Mouse (Mus musculus): Measurements from ENCODE around the gene Mllt10. TPM values are rescaled to one million over a fixed set of nuclear protein-coding genes. Genes with fewer than 3 reads are reported as not detected.

Mllt10 gene
- polyA plus RNA-seq, 1 experiment from 2014 or later, result 54.1 TPM

DNA sequence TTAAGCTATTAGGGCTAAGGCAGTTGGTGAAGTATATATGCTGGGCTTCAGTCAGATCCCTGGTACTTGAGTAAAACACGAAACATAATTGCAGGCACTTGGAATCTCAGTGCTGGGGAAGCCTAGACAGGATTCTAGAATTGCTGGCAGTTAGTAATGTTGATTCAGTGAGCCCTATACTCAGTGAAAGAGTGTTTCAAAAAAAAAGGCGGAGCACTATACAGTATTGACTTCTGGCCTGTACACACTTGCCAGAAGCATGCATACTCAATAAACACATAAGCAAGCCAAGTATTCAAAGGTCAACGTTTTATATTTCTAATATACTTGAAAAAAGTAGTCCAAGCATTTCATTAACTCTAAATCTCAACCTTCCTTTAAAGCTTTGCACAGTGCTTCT lies 126.6 kb downstream of the Mllt10 start:
- no peak for ATAC-seq (ENCODE audit: low FRiP score)
- Histone ChIP-seq H3K9me3 (ENCODE audit: control insufficient read depth, low read length) (no peaks in the 10 kb centered on the region), H3K4me2 (no peak overlapping the region), H3K4me1 (ENCODE audit: control insufficient read depth, insufficient read depth, low read length) (no peaks in the 10 kb centered on the region), H3K9ac (ENCODE audit: low read length) (no peak overlapping the region), H3K4me3 (ENCODE audit: low read depth, low read length) (no peak overlapping the region), H3K27ac (ENCODE audit: low read depth, low read length) (no peak overlapping the region), H3K36me3 (ENCODE audit: control insufficient read depth, insufficient read depth, low read length) (peaks cover 2% of the 10 kb centered on the region; the same call in 1 of the 2 replicates), H3K27me3 (ENCODE audit: control insufficient read depth, insufficient read depth, low read length) (no peaks in the 10 kb centered on the region)
- DNase-seq (ENCODE audit: low spot score, missing footprints), result no peak
- 95% methylated on average over 3 of the region's 3 CpGs for WGBS

DNA sequence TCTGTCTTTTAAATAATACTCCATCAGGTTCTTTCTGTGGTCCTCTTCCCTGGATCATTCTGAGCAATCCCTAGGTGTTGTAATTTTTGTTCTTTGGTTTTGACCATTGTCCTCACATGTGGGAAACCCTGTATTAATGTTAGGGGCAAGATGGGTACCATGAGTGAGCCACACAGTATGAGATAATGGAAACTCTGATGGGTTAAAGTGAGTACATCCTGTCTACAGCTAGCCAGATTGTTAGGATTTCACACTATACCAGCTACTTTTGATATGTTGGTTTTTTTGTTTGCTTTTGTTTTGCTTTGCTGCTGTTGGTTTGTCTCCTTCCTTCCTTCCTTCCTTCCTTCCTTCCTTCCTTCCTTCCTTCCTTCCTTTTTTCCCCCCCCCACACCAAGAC lies 128.0 kb downstream of the Mllt10 start:
- H3K36me3 ChIP-seq (ENCODE audit: control insufficient read depth, insufficient read depth, low read length), result peaks cover 2% of the 10 kb centered on the region; the same call in 1 of the 2 replicates
- H3K27ac ChIP-seq (ENCODE audit: low read depth, low read length), result no peak overlapping the region
- H3K4me1 ChIP-seq (ENCODE audit: control insufficient read depth, insufficient read depth, low read length), result no peaks in the 10 kb centered on the region

DNA sequence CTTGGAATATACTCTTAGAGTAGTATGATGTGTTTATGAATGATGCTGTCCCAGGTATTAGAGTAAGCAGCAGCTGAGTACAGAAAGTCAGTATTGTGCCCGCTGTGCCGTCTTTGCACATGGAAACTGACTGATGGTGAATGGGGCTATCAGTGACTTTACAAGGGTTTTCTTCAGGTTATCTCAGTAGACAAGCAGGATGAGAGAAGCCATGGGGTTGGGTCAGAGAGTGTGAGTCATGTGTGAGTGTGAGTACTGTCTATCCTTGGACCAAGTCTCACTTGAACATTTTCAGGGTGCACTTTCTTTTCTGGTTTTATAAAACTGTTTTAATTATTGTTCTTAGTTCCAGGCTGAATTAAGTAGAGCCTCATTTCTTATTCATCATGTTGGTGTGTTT lies 133.3 kb downstream of the Mllt10 start:
- H3K27ac ChIP-seq (ENCODE audit: low read depth, low read length), result no peak overlapping the region
- no peaks in the 10 kb centered on the region for H3K4me1 ChIP-seq (ENCODE audit: control insufficient read depth, insufficient read depth, low read length)
- peaks cover 3% of the 10 kb centered on the region; the same call in 1 of the 2 replicates for H3K36me3 ChIP-seq (ENCODE audit: control insufficient read depth, insufficient read depth, low read length)
- no peak overlapping the region for H3K4me2 ChIP-seq
- H3K4me3 ChIP-seq (ENCODE audit: low read depth, low read length), result no peak overlapping the region
- no peak overlapping the region for H3K9ac ChIP-seq (ENCODE audit: low read length)
- ATAC-seq (ENCODE audit: low FRiP score) (no peak), DNase-seq (ENCODE audit: low spot score, missing footprints) (no peak)
- H3K27me3 ChIP-seq (ENCODE audit: control insufficient read depth, insufficient read depth, low read length), result no peaks in the 10 kb centered on the region
- WGBS, result 96% methylated on average over 2 of the region's 2 CpGs
- no peaks in the 10 kb centered on the region for H3K9me3 ChIP-seq (ENCODE audit: control insufficient read depth, low read length)

More for the DNA sequence above, 128.0 kb downstream of the Mllt10 start:
- Histone ChIP-seq H3K9me3 (ENCODE audit: control insufficient read depth, low read length) (no peaks in the 10 kb centered on the region), H3K9ac (ENCODE audit: low read length) (no peak overlapping the region), H3K4me2 (no peak overlapping the region), H3K27me3 (ENCODE audit: control insufficient read depth, insufficient read depth, low read length) (no peaks in the 10 kb centered on the region), H3K4me3 (ENCODE audit: low read depth, low read length) (no peak overlapping the region)
- ATAC-seq (ENCODE audit: low FRiP score) (no peak), DNase-seq (ENCODE audit: low spot score, missing footprints) (no peak)

DNA sequence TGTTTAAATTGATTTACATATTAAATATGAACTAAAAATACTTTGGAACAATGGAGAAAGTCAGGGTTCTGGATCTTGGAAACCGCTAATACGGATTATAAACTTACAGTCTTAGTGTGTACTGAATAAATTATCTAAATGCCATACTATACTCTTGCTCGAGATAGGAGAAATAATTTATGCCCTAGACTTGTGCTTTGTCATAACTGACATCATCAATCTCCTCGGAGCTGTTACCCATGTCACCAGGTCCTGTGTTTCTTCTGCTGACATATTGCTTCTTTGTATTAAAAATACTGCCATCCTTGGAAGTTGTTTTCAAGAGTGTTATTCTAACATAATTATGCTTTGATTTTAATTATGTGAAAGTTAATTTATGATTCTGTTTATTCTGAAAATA lies 140.2 kb downstream of the Mllt10 start:
- H3K27me3 ChIP-seq (ENCODE audit: control insufficient read depth, insufficient read depth, low read length), result no peaks in the 10 kb centered on the region
- H3K4me3 ChIP-seq (ENCODE audit: low read depth, low read length), result no peak overlapping the region
- H3K27ac ChIP-seq (ENCODE audit: low read depth, low read length), result no peak overlapping the region
- ATAC-seq (ENCODE audit: low FRiP score) (no peak), DNase-seq (ENCODE audit: low spot score, missing footprints) (no peak)
- no peaks in the 10 kb centered on the region for H3K4me1 ChIP-seq (ENCODE audit: control insufficient read depth, insufficient read depth, low read length)
- 89% methylated on average over 4 of the region's 4 CpGs for WGBS
- H3K9ac ChIP-seq (ENCODE audit: low read length), result no peak overlapping the region
- H3K4me2 ChIP-seq, result no peak overlapping the region
- H3K36me3 ChIP-seq (ENCODE audit: control insufficient read depth, insufficient read depth, low read length), result no peaks in the 10 kb centered on the region
- no peaks in the 10 kb centered on the region for H3K9me3 ChIP-seq (ENCODE audit: control insufficient read depth, low read length)

GRCm38 (mm10) chr2:18195691-18196396 lies 140.8 kb downstream of the Mllt10 start:
- H3K4me1 ChIP-seq (ENCODE audit: control insufficient read depth, insufficient read depth, low read length), result no peaks in the 10 kb centered on the region
- no peak overlapping the region for H3K27ac ChIP-seq (ENCODE audit: low read depth, low read length)
- H3K9ac ChIP-seq (ENCODE audit: low read length), result no peak overlapping the region
- H3K36me3 ChIP-seq (ENCODE audit: control insufficient read depth, insufficient read depth, low read length), result no peaks in the 10 kb centered on the region
- no peak overlapping the region for H3K4me2 ChIP-seq
- DNase-seq (ENCODE audit: low spot score, missing footprints) (no peak), ATAC-seq (ENCODE audit: low FRiP score) (no peak)
- 93% methylated on average over 3 of the region's 3 CpGs for WGBS
- H3K27me3 ChIP-seq (ENCODE audit: control insufficient read depth, insufficient read depth, low read length), result no peaks in the 10 kb centered on the region
- H3K4me3 ChIP-seq (ENCODE audit: low read depth, low read length), result no peak overlapping the region
- H3K9me3 ChIP-seq (ENCODE audit: control insufficient read depth, low read length), result no peaks in the 10 kb centered on the region

DNA sequence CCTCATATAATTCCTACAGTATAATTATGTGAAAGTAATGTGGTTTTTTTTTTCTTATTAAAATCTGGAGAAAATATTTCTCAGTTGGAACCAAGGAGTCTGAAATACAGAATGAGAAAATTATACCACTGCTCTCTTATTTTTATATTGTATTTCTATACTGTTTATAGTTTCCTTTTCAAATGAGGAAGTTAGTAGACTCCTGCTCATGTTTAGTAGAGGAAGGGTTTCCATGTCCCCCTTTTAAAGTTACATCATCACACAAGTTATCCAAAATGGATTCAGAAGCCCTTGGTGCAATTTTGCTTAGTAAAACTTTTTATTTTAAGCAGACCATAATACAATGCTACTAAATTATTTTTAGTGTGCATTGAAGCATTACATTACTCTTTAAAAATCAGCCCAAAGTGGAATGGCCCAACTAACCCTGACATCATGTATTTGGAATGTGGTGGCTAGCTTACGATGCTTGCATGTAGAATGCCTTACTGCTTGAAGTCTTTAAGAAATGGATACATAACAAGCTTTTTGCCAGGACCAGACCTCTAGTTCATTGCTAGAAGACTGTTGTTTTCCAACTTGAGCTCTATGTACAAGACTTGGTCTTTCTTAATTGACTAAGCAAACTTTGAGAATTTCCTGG lies 146.9 kb downstream of the Mllt10 start:
- 94% methylated on average over 1 of the region's 1 CpGs for WGBS
- H3K27ac ChIP-seq (ENCODE audit: low read depth, low read length), result no peak overlapping the region
- no peak overlapping the region for H3K4me2 ChIP-seq
- H3K36me3 ChIP-seq (ENCODE audit: control insufficient read depth, insufficient read depth, low read length), result peaks cover 7% of the 10 kb centered on the region
- ATAC-seq (ENCODE audit: low FRiP score) (no peak), DNase-seq (ENCODE audit: low spot score, missing footprints) (no peak)
- H3K9ac ChIP-seq (ENCODE audit: low read length), result no peak overlapping the region
- H3K4me3 ChIP-seq (ENCODE audit: low read depth, low read length), result no peak overlapping the region
- H3K4me1 ChIP-seq (ENCODE audit: control insufficient read depth, insufficient read depth, low read length), result no peaks in the 10 kb centered on the region
- no peaks in the 10 kb centered on the region for H3K27me3 ChIP-seq (ENCODE audit: control insufficient read depth, insufficient read depth, low read length)
- no peaks in the 10 kb centered on the region for H3K9me3 ChIP-seq (ENCODE audit: control insufficient read depth, low read length)

- no peak for DNase-seq (ENCODE audit: low spot score, missing footprints)
- WGBS, result 91% methylated on average over 4 of the region's 4 CpGs
- H3K4me1 ChIP-seq (ENCODE audit: control insufficient read depth, insufficient read depth, low read length), result no peaks in the 10 kb centered on the region
- H3K4me3 ChIP-seq (ENCODE audit: low read depth, low read length), result no peak overlapping the region
- no peak for ATAC-seq (ENCODE audit: low FRiP score)
- H3K9me3 ChIP-seq (ENCODE audit: control insufficient read depth, low read length), result no peaks in the 10 kb centered on the region
- no peak overlapping the region for H3K4me2 ChIP-seq
- no peak overlapping the region for H3K27ac ChIP-seq (ENCODE audit: low read depth, low read length)
- no peaks in the 10 kb centered on the region for H3K27me3 ChIP-seq (ENCODE audit: control insufficient read depth, insufficient read depth, low read length)
- H3K9ac ChIP-seq (ENCODE audit: low read length), result no peak overlapping the region
- peaks cover 7% of the 10 kb centered on the region for H3K36me3 ChIP-seq (ENCODE audit: control insufficient read depth, insufficient read depth, low read length)
Observed at GRCm38 (mm10) chr2:18202923-18203322, 147.9 kb downstream of the Mllt10 start.

- Histone ChIP-seq H3K4me1 (ENCODE audit: control insufficient read depth, insufficient read depth, low read length) (no peaks in the 10 kb centered on the region), H3K4me3 (ENCODE audit: low read depth, low read length) (no peak overlapping the region), H3K9ac (ENCODE audit: low read length) (no peak overlapping the region), H3K4me2 (no peak overlapping the region), H3K27me3 (ENCODE audit: control insufficient read depth, insufficient read depth, low read length) (no peaks in the 10 kb centered on the region), H3K36me3 (ENCODE audit: control insufficient read depth, insufficient read depth, low read length) (peaks cover 14% of the 10 kb centered on the region), H3K27ac (ENCODE audit: low read depth, low read length) (no peak overlapping the region), H3K9me3 (ENCODE audit: control insufficient read depth, low read length) (no peaks in the 10 kb centered on the region)
- peak; percentile 92 for DNase-seq (ENCODE audit: low spot score, missing footprints)
- ATAC-seq (ENCODE audit: low FRiP score), result peak; percentile 59; the same call in 1 of the 2 replicates
- 79% methylated on average over 3 of the region's 3 CpGs for WGBS
Observed at GRCm38 (mm10) chr2:18205118-18205517, 150.1 kb downstream of the Mllt10 start.

- no peaks in the 10 kb centered on the region for H3K27me3 ChIP-seq (ENCODE audit: control insufficient read depth, insufficient read depth, low read length)
- WGBS, result 92% methylated on average over 10 of the region's 10 CpGs
- H3K9me3 ChIP-seq (ENCODE audit: control insufficient read depth, low read length), result no peaks in the 10 kb centered on the region
- H3K36me3 ChIP-seq (ENCODE audit: control insufficient read depth, insufficient read depth, low read length), result peaks cover 14% of the 10 kb centered on the region
- no peak for DNase-seq (ENCODE audit: low spot score, missing footprints)
- H3K4me1 ChIP-seq (ENCODE audit: control insufficient read depth, insufficient read depth, low read length), result no peaks in the 10 kb centered on the region
- H3K4me2 ChIP-seq, result no peak overlapping the region
- no peak overlapping the region for H3K27ac ChIP-seq (ENCODE audit: low read depth, low read length)
- H3K4me3 ChIP-seq (ENCODE audit: low read depth, low read length), result no peak overlapping the region
- no peak overlapping the region for H3K9ac ChIP-seq (ENCODE audit: low read length)
- ATAC-seq (ENCODE audit: low FRiP score), result no peak
Observed at GRCm38 (mm10) chr2:18206811-18207210, 151.8 kb downstream of the Mllt10 start.
